Comparison of ENCODE assay signal across 22 mouse cellular contexts in the genomic region with DNA sequence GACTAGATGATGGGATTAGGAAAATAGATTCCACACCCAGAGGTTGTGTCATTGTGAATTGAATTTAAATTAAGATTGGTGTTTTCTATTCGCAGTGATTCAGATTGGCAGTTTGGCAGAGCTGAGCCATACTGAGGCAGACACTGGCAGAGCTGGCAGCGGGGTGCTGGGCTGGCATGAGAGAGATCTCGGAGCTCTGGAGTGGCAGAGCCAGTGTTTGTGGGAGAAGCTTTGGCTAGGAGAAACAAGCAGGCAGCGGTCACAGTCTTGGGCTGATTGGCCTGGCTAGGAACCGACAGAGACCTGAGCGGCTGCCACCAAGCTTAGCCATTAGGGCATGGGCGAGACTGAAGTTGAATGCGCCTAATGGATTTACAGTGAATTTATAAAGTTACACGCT.
DNase-seq lines count a peak whose midpoint lies in the region; ATAC-seq and TF ChIP-seq lines count a peak whose summit lies in the region.
"Had no signal": no experiment of that assay in that cellular context is flagged by ENCODE, and none has a peak within 500 bp of the region (broad histone marks: within the 10 kb centered on the region; RNA-seq: fewer than 3 reads in every experiment).

No protein-coding gene starts in this region.

- no peak for ATAC-seq in forebrain, embryonic 14.5 days
- no peak for ATAC-seq in hindbrain, postnatal 0 days
- ATAC-seq: CD4-positive, CD25-positive, alpha-beta regulatory T cell, adult 4 months; hindbrain, embryonic 16.5 days had no signal

- H3K36me3 ChIP-seq in forebrain, embryonic 14.5 days (ENCODE audit: control insufficient read depth, insufficient read depth, low read length): no peaks in the 10 kb centered on the region
- no peaks in the 10 kb centered on the region for H3K36me3 ChIP-seq in forebrain, embryonic 10.5 days (replicated peaks)
- no peaks in the 10 kb centered on the region for H3K36me3 ChIP-seq in hindbrain, postnatal 0 days (ENCODE audit: insufficient read depth, low read length)
- no peaks in the 10 kb centered on the region for H3K36me3 ChIP-seq in hindbrain, embryonic 10.5 days
- H3K36me3 ChIP-seq: embryonic facial prominence, embryonic 10.5 days; G1E; heart, embryonic 13.5 days; hindbrain, embryonic 12.5 days had no signal

- DNase-seq in cerebellum, postnatal 10 days: peak; percentile 39 to 62
- no peak for DNase-seq in cerebellum, adult 9-11 months
- peak; percentile 11 for DNase-seq in forebrain, embryonic 14.5 days (ENCODE audit: low spot score)
- DNase-seq in forebrain, embryonic 10.5 days (ENCODE audit: extremely low spot score, low spot score): no peak
- peak; percentile 27 for DNase-seq in hindbrain, postnatal 0 days (ENCODE audit: low spot score)
- DNase-seq in hindbrain, embryonic 10.5 days (ENCODE audit: low spot score): no peak
- DNase-seq in right cerebral cortex, postnatal 10 days (ENCODE audit: low spot score in 2 of 2): peak; percentile 23 to 25
- DNase-seq in right cerebral cortex, adult 2 months (ENCODE audit: low spot score in 2 of 2): no peak
- DNase-seq: adrenal gland, adult 8-10 months; adrenal gland, postnatal 36 days; B cell, adult 2 months; cerebellum, adult 18-20 months; gastrocnemius, postnatal 36 days; heart, adult 11 months; heart, postnatal 36 days; kidney, adult 11 months had no signal

- no peak overlapping the region for H3K27ac ChIP-seq in forebrain, embryonic 14.5 days (ENCODE audit: low read depth, low read length)
- H3K27ac ChIP-seq in forebrain, embryonic 10.5 days: no peak overlapping the region
- H3K27ac ChIP-seq in hindbrain, postnatal 0 days: no peak overlapping the region
- no peak overlapping the region for H3K27ac ChIP-seq in hindbrain, embryonic 10.5 days
- H3K27ac ChIP-seq: embryonic facial prominence, embryonic 10.5 days; heart, embryonic 13.5 days; hindbrain, embryonic 12.5 days had no signal

- TF ChIP-seq CTCF in hindbrain, postnatal 0 days (IDR thresholded peaks at IDR 0.05; ENCODE audit: low read depth): no peak

- H3K9ac ChIP-seq in forebrain, embryonic 14.5 days (ENCODE audit: low read length): no peak overlapping the region
- no peak overlapping the region for H3K9ac ChIP-seq in hindbrain, postnatal 0 days (replicated peaks; ENCODE audit: low read length)
- H3K9ac ChIP-seq: heart, embryonic 13.5 days; hindbrain, embryonic 12.5 days had no signal

- H3K27me3 ChIP-seq in forebrain, embryonic 14.5 days (replicated peaks; ENCODE audit: control insufficient read depth, insufficient read depth, low read length): no peaks in the 10 kb centered on the region
- no peaks in the 10 kb centered on the region for H3K27me3 ChIP-seq in forebrain, embryonic 10.5 days (ENCODE audit: poor library complexity, severe bottlenecking)
- H3K27me3 ChIP-seq in hindbrain, postnatal 0 days (ENCODE audit: insufficient read depth, low read length): no peaks in the 10 kb centered on the region
- H3K27me3 ChIP-seq in hindbrain, embryonic 10.5 days (ENCODE audit: insufficient read depth, poor library complexity, severe bottlenecking): no peaks in the 10 kb centered on the region
- H3K27me3 ChIP-seq: heart, embryonic 13.5 days; hindbrain, embryonic 12.5 days had no signal

- H3K4me3 ChIP-seq in forebrain, embryonic 14.5 days (ENCODE audit: low read depth, low read length): no peak overlapping the region
- no peak overlapping the region for H3K4me3 ChIP-seq in forebrain, embryonic 10.5 days
- no peak overlapping the region for H3K4me3 ChIP-seq in hindbrain, postnatal 0 days (ENCODE audit: low read length)
- no peak overlapping the region for H3K4me3 ChIP-seq in hindbrain, embryonic 10.5 days
- H3K4me3 ChIP-seq: embryonic facial prominence, embryonic 10.5 days; heart, embryonic 13.5 days; hindbrain, embryonic 12.5 days had no signal

- no peak overlapping the region for H3K4me2 ChIP-seq in forebrain, embryonic 14.5 days (ENCODE audit: low read length)
- no peak overlapping the region for H3K4me2 ChIP-seq in hindbrain, postnatal 0 days (ENCODE audit: low read depth, low read length)
- H3K4me2 ChIP-seq: heart, embryonic 13.5 days; hindbrain, embryonic 12.5 days had no signal

- H3K9me3 ChIP-seq in forebrain, embryonic 14.5 days (replicated peaks; ENCODE audit: control insufficient read depth, low read length): no peaks in the 10 kb centered on the region
- H3K9me3 ChIP-seq in forebrain, embryonic 10.5 days: no peaks in the 10 kb centered on the region
- H3K9me3 ChIP-seq in hindbrain, postnatal 0 days (ENCODE audit: low read length): no peaks in the 10 kb centered on the region
- H3K9me3 ChIP-seq in hindbrain, embryonic 10.5 days: no peaks in the 10 kb centered on the region
- H3K9me3 ChIP-seq: embryonic facial prominence, embryonic 10.5 days; G1E; heart, embryonic 13.5 days; hindbrain, embryonic 12.5 days had no signal

- no peaks in the 10 kb centered on the region for H3K4me1 ChIP-seq in forebrain, embryonic 14.5 days (ENCODE audit: control insufficient read depth, insufficient read depth, low read length)
- H3K4me1 ChIP-seq in forebrain, embryonic 10.5 days: no peaks in the 10 kb centered on the region
- no peaks in the 10 kb centered on the region for H3K4me1 ChIP-seq in hindbrain, postnatal 0 days (ENCODE audit: insufficient read depth, low read length)
- H3K4me1 ChIP-seq in hindbrain, embryonic 10.5 days (replicated peaks): no peaks in the 10 kb centered on the region
- H3K4me1 ChIP-seq: embryonic facial prominence, embryonic 10.5 days; heart, embryonic 13.5 days; hindbrain, embryonic 12.5 days had no signal

- 85% methylated on average over 9 of the region's 9 CpGs for WGBS in forebrain, embryonic 14.5 days
- WGBS in forebrain, embryonic 10.5 days: 96% methylated on average over 9 of the region's 9 CpGs
- WGBS in hindbrain, postnatal 0 days: 76% methylated on average over 9 of the region's 9 CpGs
- 93% methylated on average over 9 of the region's 9 CpGs for WGBS in hindbrain, embryonic 10.5 days

Comparison
In these comparisons a context has a peak if more than half of its experiments do, and no peak if none do; other contexts are left out.
1. DNase-seq: peak in cerebellum, postnatal 10 days (2 of 2), forebrain, embryonic 14.5 days (single experiment), hindbrain, postnatal 0 days (single experiment) and right cerebral cortex, postnatal 10 days (2 of 2); none in cerebellum, adult 9-11 months (single experiment), forebrain, embryonic 10.5 days (single experiment), hindbrain, embryonic 10.5 days (single experiment) and right cerebral cortex, adult 2 months (0 of 2).